Mouse (Mus musculus): ENCODE data around the gene Hoxb9.

GRCm38 (mm10) chr11:96308763-96309162, 37.5 kb downstream of the Hoxb9 start:
- TF ChIP-seq CTCF (IDR thresholded peaks at IDR 0.05; ENCODE audit: borderline replicate concordance, insufficient read depth, low read length) (no peak), POLR2A (IDR thresholded peaks at IDR 0.05; ENCODE audit: low read depth, low read length) (no peak)

All from embryonic fibroblast, embryonic 13.5 days (primary cell).